Mouse (Mus musculus) C2C12 (cell line): ENCODE measurements around the gene Gm20869. TPM values are rescaled to one million over a fixed set of nuclear protein-coding genes. Genes with fewer than 3 reads are reported as not detected.
"Not testable (repeated sequence)": the region's sequence is repeated elsewhere in the genome, so short reads cannot be mapped to it uniquely, and the experiment has no call there.

ENCODE experiments used
- H3K27me3 ChIP-seq: one replicate; pipeline ENCODE4 v1.6.1; 2011; ENCODE audit not compliant: control insufficient read depth, insufficient read depth, insufficient read length
- H3K36me3 ChIP-seq: one replicate; pipeline ENCODE4 v1.6.1; 2011; ENCODE audit not compliant: control insufficient read depth, insufficient read depth
- H3K4me3 ChIP-seq: one replicate; pipeline ENCODE4 v1.5.1; 2011; ENCODE audit warnings: mild to moderate bottlenecking, control low read depth; ENCODE audit not compliant: poor library complexity, insufficient read depth, severe bottlenecking
- H3K79me2 ChIP-seq: one replicate; pipeline ENCODE4 v1.6.1; 2011; ENCODE audit not compliant: control insufficient read depth, insufficient read depth
- H3K79me3 ChIP-seq: one replicate; pipeline ENCODE4 v1.6.1; 2011; ENCODE audit warnings: low read depth, control low read depth
- H3ac ChIP-seq: one replicate; pipeline ENCODE3; 2011; ENCODE audit warnings: low read depth; ENCODE audit not compliant: control insufficient read depth, insufficient read length
- long read RNA-seq, 2 experiments: library from polyadenylated mRNA; unstranded; transcript quantifications; one replicate each; pipeline ENCODE4 v2.0.0; 2019 to 2020
- polyA plus RNA-seq: library from polyadenylated mRNA; unstranded; fragments of >200 nt; fragmentation: generic; extraction: Trizol; gene quantifications from one replicate; pipeline ENCODE4 v1.2.1, GENCODE M21; 2012; ENCODE audit warnings: missing spikeins

Gm20869 gene
- polyA plus RNA-seq = not detected
- long read RNA-seq, experiment 1 = 0 reads
- long read RNA-seq, experiment 2 = 0 reads

GRCm38 (mm10) chrY:71469149-71469548 is at the start of gene Gm20869:
TSS of gene Gm20869 (plus strand) at chrY:71469449.
- not testable (repeated sequence) for H3K36me3 ChIP-seq, H3K27me3 ChIP-seq, H3ac ChIP-seq, H3K79me2 ChIP-seq, H3K4me3 ChIP-seq, H3K79me3 ChIP-seq

Other genes with a start within 250 kb of the Gm20869 start
- not detected for gene Gm20870, start 222.6 kb downstream of the Gm20869 start, polyA plus RNA-seq